Mouse (Mus musculus): Measurements from ENCODE around the gene Tesk1.

DNA sequence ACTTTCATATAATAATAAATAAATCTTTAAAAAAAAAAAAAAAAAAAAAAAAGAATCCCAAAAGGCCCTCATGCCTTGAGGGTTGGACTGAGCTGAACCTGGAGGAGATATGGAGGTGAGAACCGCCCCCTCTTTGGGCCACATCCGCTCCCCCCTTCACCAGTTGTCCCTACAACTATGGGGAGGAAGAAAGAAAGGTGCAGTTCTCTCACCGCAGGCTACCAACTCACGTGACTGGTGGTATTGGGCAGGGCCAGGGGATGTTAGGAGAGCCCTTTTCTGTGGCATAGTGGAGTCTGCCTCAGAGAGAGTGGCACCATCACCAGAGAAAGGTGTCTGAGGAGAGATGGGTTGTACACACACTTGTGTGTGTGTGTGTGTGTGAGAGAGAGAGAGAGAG, 14.7 kb downstream of the Tesk1 start:
- no peak for TF ChIP-seq CTCF (conservative IDR thresholded peaks at IDR 0.05; ENCODE audit: insufficient read depth, insufficient read length, low read depth, low read length)
- TF ChIP-seq POLR2A (IDR thresholded peaks at IDR 0.05; ENCODE audit: low read depth, low read length): no peak

All from kidney, adult 2 months (tissue).